Mouse (Mus musculus) spleen, adult 2 months (tissue): Measurements from ENCODE around the gene Sgo1.

Experiments used
- CTCF ChIP-seq: fragments of 200-500 bp; IDR thresholded peaks from 2 replicates; pipeline ENCODE4 v1.5.1; 2011; ENCODE audit warnings: mild to moderate bottlenecking, inconsistent platforms; ENCODE audit not compliant: insufficient read depth, insufficient read length, insufficient replicate concordance; ENCODE audit errors: extremely low read depth
- POLR2A ChIP-seq: fragments of 200-500 bp; IDR thresholded peaks from 2 replicates; pipeline ENCODE4 v1.6.1; 2011; ENCODE audit warnings: low read depth, low read length, inconsistent platforms

- TF ChIP-seq CTCF (no peak), POLR2A (no peak)
Observed at GRCm38 (mm10) chr17:53689946-53690345, 813 bp upstream of the Sgo1 start.
